Mouse (Mus musculus) liver, embryonic 14.5 days (tissue): ENCODE measurements at regions not wholly inside any gene's neighbourhood (a gene's known extent, or its start where the extent isn't known, plus 50 kb on each side); places are given as distances from the start of the nearest gene placed in this dataset.
"Not testable (repeated sequence)": the region's sequence is repeated elsewhere in the genome, so short reads cannot be mapped to it uniquely, and the experiment has no call there.

Experiments
- ATAC-seq: fragments of 200-750 bp; cut with Nextera tagmentation; 2 replicates; pipeline ENCODE4 v1.8.0; 2017; ENCODE audit warnings: moderate number of reproducible peaks, mild to moderate bottlenecking, moderate library complexity; ENCODE audit not compliant: insufficient read depth
- DNase-seq, 3 experiments: peaks; one replicate each; pipeline ENCODE4 v3.0.0-alpha.2; 2012 to 2013; ENCODE audit warnings: low read depth in 3 of 3, low spot score in 3 of 3
- H3K27ac ChIP-seq: fragments of 300-500 bp; sonication (generic); 2 replicates; pipeline ENCODE4 v1.5.1; 2014; ENCODE audit warnings: moderate library complexity, mild to moderate bottlenecking, control low read depth, inconsistent platforms
- H3K27me3 ChIP-seq: fragments of 300-500 bp; sonication (generic); 2 replicates; pipeline ENCODE4 v1.6.1; 2014; ENCODE audit warnings: mild to moderate bottlenecking, low read length, moderate library complexity; ENCODE audit not compliant: control insufficient read depth, insufficient read depth
- H3K36me3 ChIP-seq: fragments of 300-500 bp; sonication (generic); replicated peaks from 2 replicates; pipeline ENCODE4 v1.6.1; 2014; ENCODE audit warnings: low read depth; ENCODE audit not compliant: control insufficient read depth, insufficient read depth
- H3K4me1 ChIP-seq, 2 experiments: fragments of 200-500 bp in 1 of 2; fragments of 300-500 bp in 1 of 2; sonication (generic) in 1 of 2; replicated peaks; 2 replicates each; pipeline ENCODE4 v1.6.1; 2012 to 2014; ENCODE audit warnings: antibody characterized with exemption in 1 of 2, inconsistent platforms in 1 of 2, low read length in 1 of 2; ENCODE audit not compliant: control insufficient read depth in 2 of 2, insufficient read depth in 2 of 2
- H3K4me2 ChIP-seq: fragments of 300-500 bp; sonication (generic); 2 replicates; pipeline ENCODE4 v1.6.1; 2014; ENCODE audit warnings: low read depth, mild to moderate bottlenecking, control low read depth, moderate library complexity
- H3K4me3 ChIP-seq, 2 experiments: fragments of 200-500 bp in 1 of 2; fragments of 300-500 bp in 1 of 2; sonication (generic) in 1 of 2; 2 replicates each; pipeline ENCODE4 v1.5.1; 2012 to 2014; ENCODE audit warnings: low read depth in 2 of 2, low read length in 2 of 2, mild to moderate bottlenecking in 2 of 2, control low read depth in 1 of 2, inconsistent platforms in 1 of 2, moderate library complexity in 1 of 2; ENCODE audit not compliant: insufficient read depth in 1 of 2
- H3K9ac ChIP-seq: fragments of 300-500 bp; sonication (generic); replicated peaks from 2 replicates; pipeline ENCODE4 v1.6.1; 2014; ENCODE audit warnings: mild to moderate bottlenecking, control low read depth, moderate library complexity
- H3K9me3 ChIP-seq: fragments of 300-500 bp; sonication (generic); 2 replicates; pipeline ENCODE4 v1.6.1; 2016; ENCODE audit warnings: low read length, mixed read lengths; ENCODE audit not compliant: control insufficient read depth
- CTCF ChIP-seq: IDR thresholded peaks from 2 replicates; pipeline ENCODE4 v1.5.1; 2016; ENCODE audit warnings: antibody characterized with exemption, low read depth, control low read depth
- EP300 ChIP-seq: IDR thresholded peaks from 2 replicates; pipeline ENCODE4 v1.6.1; 2016; ENCODE audit warnings: antibody characterized with exemption, low read depth
- WGBS: fragments of 180-500 bp; shearing (Covaris S2); extraction: QIAGEN DNeasy Blood & Tissue Kit; methylation state at CpG from one replicate; pipeline ENCODE4 v1.1.7; 2014; ENCODE audit not compliant: insufficient replicate concordance; 5-methylcytosine and 5-hydroxymethylcytosine counted together

GRCm38 (mm10) chr17:42938579-42938978 is 62.1 kb upstream of the Cd2ap start:
- DNase-seq (no peak), ATAC-seq (no peak)
- no peaks in the 10 kb centered on the region for H3K36me3 ChIP-seq
- H3K4me3 ChIP-seq, result no peak overlapping the region
- H3K4me1 ChIP-seq, result no peaks in the 10 kb centered on the region
- no peak overlapping the region for H3K27ac ChIP-seq
- no peak overlapping the region for H3K4me2 ChIP-seq
- 33% methylated on average over 1 of the region's 1 CpGs for WGBS
- H3K27me3 ChIP-seq, result no peaks in the 10 kb centered on the region
- TF ChIP-seq EP300, result no peak
- H3K9me3 ChIP-seq, result no peaks in the 10 kb centered on the region
- H3K9ac ChIP-seq, result no peak overlapping the region

GRCm38 (mm10) chr17:42937480-42937879 is 61.0 kb upstream of the Cd2ap start:
- WGBS, result 49% methylated on average over 3 of the region's 3 CpGs
- H3K4me2 ChIP-seq, H3K27ac ChIP-seq, H3K9ac ChIP-seq, ATAC-seq, H3K36me3 ChIP-seq, H3K9me3 ChIP-seq, H3K4me1 ChIP-seq, H3K4me3 ChIP-seq, DNase-seq, H3K27me3 ChIP-seq: not testable (repeated sequence)

GRCm38 (mm10) chr17:42934068-42934467 is 57.6 kb upstream of the Cd2ap start:
- Histone ChIP-seq H3K9ac (no peak overlapping the region), H3K9me3 (no peaks in the 10 kb centered on the region), H3K27me3 (no peaks in the 10 kb centered on the region), H3K4me2 (no peak overlapping the region), H3K4me3 (no peak overlapping the region), H3K36me3 (no peaks in the 10 kb centered on the region), H3K27ac (no peak overlapping the region), H3K4me1 (no peaks in the 10 kb centered on the region)
- ATAC-seq, result no peak
- TF ChIP-seq EP300, result no peak
- TF ChIP-seq CTCF, result no peak
- no peak for DNase-seq
- 61% methylated on average over 3 of the region's 3 CpGs for WGBS

GRCm38 (mm10) chr17:42933335-42934004 is 57.0 kb upstream of the Cd2ap start:
- Histone ChIP-seq H3K4me2 (no peak overlapping the region), H3K4me1 (no peaks in the 10 kb centered on the region), H3K9me3 (no peaks in the 10 kb centered on the region), H3K36me3 (no peaks in the 10 kb centered on the region), H3K4me3 (no peak overlapping the region), H3K27me3 (no peaks in the 10 kb centered on the region), H3K9ac (no peak overlapping the region), H3K27ac (no peak overlapping the region)
- no peak for DNase-seq
- TF ChIP-seq EP300, result no peak
- TF ChIP-seq CTCF, result no peak
- 64% methylated on average over 7 of the region's 7 CpGs for WGBS
- ATAC-seq, result no peak

- Histone ChIP-seq H3K36me3 (no peaks in the 10 kb centered on the region), H3K9me3 (no peaks in the 10 kb centered on the region), H3K4me2 (no peak overlapping the region), H3K9ac (no peak overlapping the region), H3K4me3 (no peak overlapping the region), H3K4me1 (no peaks in the 10 kb centered on the region), H3K27me3 (no peaks in the 10 kb centered on the region), H3K27ac (no peak overlapping the region)
- DNase-seq (no peak), ATAC-seq (no peak)
- WGBS, result 67% methylated on average over 4 of the region's 4 CpGs
- no peak for TF ChIP-seq CTCF
- TF ChIP-seq EP300, result no peak
These were observed 50.9 kb upstream of the Cd2ap start for GRCm38 (mm10) chr17:42927320-42927719.
